Mouse (Mus musculus): ENCODE results near the gene Gm11172.

DNA sequence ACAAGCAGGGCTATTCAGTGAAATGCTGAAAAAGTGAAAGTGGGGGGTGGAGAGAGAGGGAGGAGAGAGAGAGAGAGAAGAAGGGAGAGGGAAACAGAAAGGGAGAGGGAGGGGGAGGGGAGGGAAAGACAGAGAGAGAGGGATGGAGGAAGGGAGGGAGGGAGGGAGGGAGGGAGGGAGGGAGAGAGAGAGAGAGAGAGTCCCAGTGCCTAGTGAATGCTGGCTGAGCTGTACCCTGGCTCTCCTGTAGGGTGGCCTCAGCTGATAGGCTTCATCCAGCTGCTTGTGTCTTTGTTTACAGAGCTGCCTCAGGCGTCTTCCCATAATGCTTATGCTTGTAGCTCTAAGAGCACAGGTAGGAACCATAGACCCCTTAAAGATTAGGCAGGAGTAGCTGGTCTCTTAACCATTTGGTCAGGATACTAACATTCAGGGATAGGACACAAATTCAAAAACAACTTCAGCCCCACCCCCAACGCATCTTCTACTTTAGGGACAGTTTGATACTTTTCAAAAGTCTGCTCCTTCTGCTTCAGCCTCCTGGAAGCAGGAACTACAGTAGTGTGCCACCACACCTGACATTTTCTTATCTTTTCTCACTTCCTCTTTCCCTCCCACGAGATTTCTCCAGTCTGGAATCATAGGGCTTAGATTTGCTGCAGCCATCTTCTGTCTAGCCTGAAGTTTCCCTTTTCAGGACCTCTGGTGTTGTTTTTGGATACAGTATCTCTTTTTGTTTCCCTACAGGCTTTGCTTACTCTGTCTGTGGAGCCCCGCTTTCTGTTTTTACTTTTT lies 42.0 kb upstream of the Gm11172 start:
- TF ChIP-seq CTCF (IDR thresholded peaks at IDR 0.05; ENCODE audit: low read depth, low read length) (no peak), POLR2AphosphoS5 (IDR thresholded peaks at IDR 0.05; ENCODE audit: insufficient replicate concordance, low read depth, low read length) (no peak), GATA1 (IDR thresholded peaks at IDR 0.05; ENCODE audit: borderline replicate concordance, low read length) (no peak), TAL1 (conservative IDR thresholded peaks at IDR 0.05; ENCODE audit: low read depth, low read length) (no peak), GATA2 (IDR thresholded peaks at IDR 0.05; ENCODE audit: borderline replicate concordance, low read depth, low read length) (no peak)

Data from G1E (cell line).